Mouse (Mus musculus): ENCODE measurements around the gene Nkd2.

DNA sequence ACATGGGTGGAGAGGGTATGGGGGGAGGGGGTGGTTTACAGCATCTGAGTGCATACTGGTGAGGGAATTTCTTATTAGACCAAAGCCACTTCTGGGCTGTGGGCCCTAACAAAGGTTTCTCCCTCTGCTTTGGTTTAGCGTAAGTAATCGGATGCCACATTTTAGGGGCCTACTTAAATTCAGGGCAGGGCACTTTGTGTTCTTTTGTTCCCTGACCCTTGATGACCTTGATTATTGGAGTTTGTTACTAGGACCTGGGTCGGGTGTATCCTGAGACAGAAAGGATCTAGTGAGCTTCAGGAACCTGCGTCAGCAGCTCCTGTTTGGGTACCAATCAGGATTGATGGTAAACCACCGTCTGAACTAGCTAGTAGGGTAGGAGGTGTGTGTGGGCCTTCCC is 64.9 kb downstream of the Nkd2 start:
- TF ChIP-seq POLR2A (IDR thresholded peaks at IDR 0.05; ENCODE audit: borderline replicate concordance, low read depth, low read length) (no peak), CTCF (IDR thresholded peaks at IDR 0.05; ENCODE audit: low read depth, low read length) (no peak)

All from bone marrow macrophage, adult 2 months (primary cell).